Mouse (Mus musculus) erythroblast, embryonic 14.5 days (primary cell): Measurements from ENCODE around the gene Galnt18. TPM values are rescaled to one million over a fixed set of nuclear protein-coding genes. Genes with fewer than 3 reads are reported as not detected.

Experiments
- H3K27me3 ChIP-seq: 2 replicates; pipeline ENCODE4 v1.6.1; 2012; ENCODE audit warnings: inconsistent platforms; ENCODE audit not compliant: control insufficient read depth
- H3K36me3 ChIP-seq: 2 replicates; pipeline ENCODE4 v1.6.1; 2012; ENCODE audit warnings: mild to moderate bottlenecking, inconsistent platforms; ENCODE audit not compliant: control insufficient read depth
- H3K4me1 ChIP-seq: 2 replicates; pipeline ENCODE4 v1.6.1; 2012; ENCODE audit warnings: inconsistent platforms; ENCODE audit not compliant: control insufficient read depth
- H3K4me3 ChIP-seq: replicated peaks from 2 replicates; pipeline ENCODE3; 2012; ENCODE audit warnings: moderate library complexity, mild to moderate bottlenecking, inconsistent platforms
- H3K9me3 ChIP-seq: 2 replicates; pipeline ENCODE4 v1.6.1; 2012; ENCODE audit warnings: low read length, inconsistent platforms, mixed read lengths; ENCODE audit not compliant: control insufficient read depth
- GATA1 ChIP-seq: IDR thresholded peaks from 2 replicates; pipeline ENCODE4 v1.6.1; 2012; ENCODE audit warnings: low read length, inconsistent platforms, mixed read lengths
- TAL1 ChIP-seq: IDR thresholded peaks from 3 replicates; pipeline ENCODE4 v1.6.1; 2012; ENCODE audit warnings: low read length, inconsistent platforms, mixed read lengths
- polyA plus RNA-seq: library from polyadenylated mRNA; stranded (reverse); fragments of >175 nt; gene quantifications from 2 replicates; pipeline ENCODE4 v1.2.3, GENCODE M21; 2012

The Galnt18 gene
- polyA plus RNA-seq, 1 experiment = not detected

DNA sequence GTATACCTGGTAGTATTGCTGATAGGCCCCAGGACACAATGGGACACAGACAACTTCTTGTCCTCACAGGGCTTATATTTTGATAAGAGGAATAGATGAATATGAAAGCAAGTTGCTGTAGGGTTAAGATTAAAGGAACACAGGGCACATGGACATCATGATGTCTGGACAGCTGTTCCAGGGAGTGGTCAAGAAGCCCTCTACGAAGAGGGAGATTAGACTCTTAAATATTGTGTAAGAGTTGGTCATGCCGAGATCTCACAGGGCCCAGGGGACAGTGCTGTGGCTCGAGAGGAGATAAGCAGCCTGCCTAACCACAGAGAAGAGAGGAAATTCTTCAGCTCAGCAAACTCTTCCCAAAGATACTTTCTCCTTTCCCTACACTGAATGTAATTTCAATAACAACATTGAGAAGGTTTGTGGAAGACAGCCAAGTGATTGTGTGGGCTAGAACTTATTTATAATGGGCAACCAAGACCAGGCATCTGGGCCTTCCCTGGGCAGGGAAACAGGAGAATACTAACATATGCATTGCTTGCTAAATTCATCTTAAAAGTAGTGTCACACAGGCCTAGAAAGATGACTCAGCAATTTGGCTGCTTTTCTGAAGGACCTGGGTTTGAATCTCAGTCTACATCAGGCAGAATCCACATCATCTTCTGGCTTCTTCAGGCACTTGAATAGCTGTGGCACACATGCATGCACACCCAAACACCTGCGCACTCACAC lies 178.3 kb downstream of the Galnt18 start:
- Histone ChIP-seq H3K4me1 (no peaks in the 10 kb centered on the region), H3K9me3 (no peaks in the 10 kb centered on the region), H3K4me3 (no peak overlapping the region), H3K36me3 (no peaks in the 10 kb centered on the region), H3K27me3 (no peaks in the 10 kb centered on the region)
- TF ChIP-seq TAL1 (no peak), GATA1 (no peak)

GRCm38 (mm10) chr7:111600756-111601155 lies 179.0 kb downstream of the Galnt18 start:
- Histone ChIP-seq H3K36me3 (no peaks in the 10 kb centered on the region), H3K4me1 (no peaks in the 10 kb centered on the region), H3K9me3 (no peaks in the 10 kb centered on the region), H3K27me3 (no peaks in the 10 kb centered on the region), H3K4me3 (no peak overlapping the region)
- TF ChIP-seq GATA1 (no peak), TAL1 (no peak)

- Histone ChIP-seq H3K4me3 (no peak overlapping the region), H3K4me1 (no peaks in the 10 kb centered on the region)
- TF ChIP-seq TAL1 (no peak), GATA1 (no peak)
Observed at GRCm38 (mm10) chr7:111593680-111594079, 186.1 kb downstream of the Galnt18 start.

DNA sequence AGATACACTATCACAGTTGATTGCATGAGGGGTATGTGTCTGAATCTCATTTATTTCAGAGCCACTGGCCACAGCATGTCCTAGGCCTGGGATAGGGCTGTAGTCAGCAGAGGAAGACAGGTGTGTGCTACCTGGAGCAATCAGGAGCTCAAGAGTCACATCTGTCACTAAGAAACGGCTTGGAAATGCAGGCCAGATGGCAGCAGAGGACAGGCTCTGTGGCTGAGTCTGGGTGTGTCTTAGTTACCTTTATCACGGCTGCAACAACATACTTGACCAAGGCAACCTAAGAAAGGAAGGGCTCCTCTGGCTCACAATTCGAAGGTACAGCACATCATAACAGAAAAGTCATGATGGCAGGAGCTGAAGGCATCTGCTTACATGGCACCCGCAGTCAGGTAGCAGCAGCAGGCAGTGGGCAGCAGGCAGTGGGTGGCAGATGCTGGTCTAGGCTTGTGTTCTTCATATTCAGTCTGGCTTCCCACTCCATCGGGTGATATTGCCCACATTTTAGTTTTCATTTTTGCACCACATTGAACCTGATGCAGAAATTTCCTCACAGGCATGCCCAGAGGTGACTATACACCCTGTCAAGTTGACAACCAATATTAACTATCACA lies 190.2 kb downstream of the Galnt18 start:
- no peak overlapping the region for H3K4me3 ChIP-seq
- H3K36me3 ChIP-seq = no peaks in the 10 kb centered on the region
- no peaks in the 10 kb centered on the region for H3K9me3 ChIP-seq
- H3K27me3 ChIP-seq = no peaks in the 10 kb centered on the region
- H3K4me1 ChIP-seq = no peaks in the 10 kb centered on the region
- TF ChIP-seq GATA1 (no peak), TAL1 (no peak)

More at GRCm38 (mm10) chr7:111593680-111594079, 186.1 kb downstream of the Galnt18 start:
- H3K9me3 ChIP-seq = no peaks in the 10 kb centered on the region
- no peaks in the 10 kb centered on the region for H3K27me3 ChIP-seq
- H3K36me3 ChIP-seq = no peaks in the 10 kb centered on the region

GRCm38 (mm10) chr7:111588291-111588781 lies 191.4 kb downstream of the Galnt18 start:
- no peak overlapping the region for H3K4me3 ChIP-seq

GRCm38 (mm10) chr7:111580547-111580946 lies 199.2 kb downstream of the Galnt18 start:
- no peak for TF ChIP-seq GATA1
- TF ChIP-seq TAL1 = no peak

More at GRCm38 (mm10) chr7:111588291-111588781, 191.4 kb downstream of the Galnt18 start:
- TF ChIP-seq GATA1 (no peak), TAL1 (no peak)
- Histone ChIP-seq H3K36me3 (no peaks in the 10 kb centered on the region), H3K27me3 (no peaks in the 10 kb centered on the region), H3K4me1 (no peaks in the 10 kb centered on the region), H3K9me3 (no peaks in the 10 kb centered on the region)

GRCm38 (mm10) chr7:111575096-111575495 lies 204.7 kb downstream of the Galnt18 start:
- no peak for TF ChIP-seq GATA1
- TF ChIP-seq TAL1 = no peak
- no peaks in the 10 kb centered on the region for H3K9me3 ChIP-seq
- no peak overlapping the region for H3K4me3 ChIP-seq
- H3K27me3 ChIP-seq = no peaks in the 10 kb centered on the region
- H3K4me1 ChIP-seq = no peaks in the 10 kb centered on the region
- H3K36me3 ChIP-seq = no peaks in the 10 kb centered on the region

More at GRCm38 (mm10) chr7:111580547-111580946, 199.2 kb downstream of the Galnt18 start:
- no peaks in the 10 kb centered on the region for H3K27me3 ChIP-seq
- no peaks in the 10 kb centered on the region for H3K9me3 ChIP-seq
- no peaks in the 10 kb centered on the region for H3K4me1 ChIP-seq
- no peaks in the 10 kb centered on the region for H3K36me3 ChIP-seq
- H3K4me3 ChIP-seq = no peak overlapping the region

GRCm38 (mm10) chr7:111572336-111572735 lies 207.4 kb downstream of the Galnt18 start:
- no peaks in the 10 kb centered on the region for H3K36me3 ChIP-seq
- TF ChIP-seq GATA1 = no peak
- no peak for TF ChIP-seq TAL1
- H3K9me3 ChIP-seq = no peaks in the 10 kb centered on the region
- no peaks in the 10 kb centered on the region for H3K27me3 ChIP-seq
- no peak overlapping the region for H3K4me3 ChIP-seq
- H3K4me1 ChIP-seq = no peaks in the 10 kb centered on the region

GRCm38 (mm10) chr7:111566838-111567237 lies 212.9 kb downstream of the Galnt18 start:
- Histone ChIP-seq H3K9me3 (0 out of 2 replicates have a peak, but pooled peaks cover 2% of the 10 kb centered on the region), H3K36me3 (no peaks in the 10 kb centered on the region), H3K4me1 (no peaks in the 10 kb centered on the region), H3K27me3 (no peaks in the 10 kb centered on the region), H3K4me3 (no peak overlapping the region)
- TF ChIP-seq TAL1 = no peak
- no peak for TF ChIP-seq GATA1
